ENCODE assay signal across 7 mouse cellular contexts in the genomic region with DNA sequence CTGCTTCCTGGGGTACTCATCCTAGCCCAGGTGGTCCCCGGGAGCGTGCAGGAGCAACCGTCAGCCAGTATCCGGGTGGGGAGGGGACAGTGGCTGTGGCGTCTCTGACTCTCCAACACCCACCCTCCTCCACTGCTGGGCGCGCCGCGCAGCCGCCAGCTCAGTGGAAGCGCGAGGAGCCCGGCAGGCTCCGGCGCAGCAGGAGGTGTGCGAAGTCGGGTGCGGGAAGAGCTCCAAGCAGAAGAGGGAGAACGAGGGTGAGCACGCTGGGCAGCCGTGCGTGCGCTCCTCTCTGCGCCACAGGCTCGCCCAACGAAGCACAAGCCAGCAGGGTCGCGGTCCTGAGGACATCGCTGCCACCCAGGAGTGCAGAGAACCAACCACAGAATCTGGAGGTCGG. TPM values are rescaled to one million over a fixed set of nuclear protein-coding genes. Genes with fewer than 3 reads are reported as not detected.
DNase-seq lines count a peak whose midpoint lies in the region; ATAC-seq lines count a peak whose summit lies in the region.

TSS of gene Ntsr1 (plus strand) at position 236 of the 400 bp plus-strand sequence.

- DNase-seq in layer of hippocampus, adult 11-12 months (ENCODE audit: low spot score), result peak; percentile 27
- DNase-seq in layer of hippocampus, postnatal 14 days (ENCODE audit: low spot score in 2 of 2), result no peak
- peak; percentile 60 for DNase-seq in forebrain, embryonic 11.5 days (ENCODE audit: low spot score)
- peak; percentile 72 for DNase-seq in midbrain, embryonic 14.5 days
- no peak for DNase-seq in urinary bladder, postnatal 4 days (ENCODE audit: low spot score in 2 of 2)
- no peak for DNase-seq in adrenal gland, postnatal 25 days

- H3K4me2 ChIP-seq in forebrain, embryonic 11.5 days (ENCODE audit: low read depth, low read length, severe bottlenecking), result peak within 1 kb of the TSS; percentile 57
- H3K4me2 ChIP-seq in intestine, embryonic 16.5 days (ENCODE audit: low read depth, low read length), result peak within 1 kb of the TSS; percentile 71
- H3K4me2 ChIP-seq in midbrain, embryonic 14.5 days (ENCODE audit: low read length), result peak within 1 kb of the TSS; percentile 69

- H3K27me3 ChIP-seq in forebrain, embryonic 11.5 days (ENCODE audit: control insufficient read depth, insufficient read depth, low read length), result peaks cover 38% of the 10 kb centered on the region
- peaks cover 30% of the 10 kb centered on the region for H3K27me3 ChIP-seq in intestine, embryonic 16.5 days (replicated peaks; ENCODE audit: control insufficient read depth, insufficient read depth, low read length)
- peaks cover 48% of the 10 kb centered on the region for H3K27me3 ChIP-seq in midbrain, embryonic 14.5 days (ENCODE audit: control insufficient read depth, insufficient read depth, low read length)

- H3K36me3 ChIP-seq in forebrain, embryonic 11.5 days (ENCODE audit: control insufficient read depth, insufficient read depth, low read length), result no peaks in the 10 kb centered on the region
- no peaks in the 10 kb centered on the region for H3K36me3 ChIP-seq in intestine, embryonic 16.5 days (ENCODE audit: control insufficient read depth, insufficient read depth, low read length)
- no peaks in the 10 kb centered on the region for H3K36me3 ChIP-seq in midbrain, embryonic 14.5 days (ENCODE audit: control insufficient read depth, insufficient read depth, low read length)

- peak within 1 kb of the TSS; percentile 25 for H3K4me3 ChIP-seq in forebrain, embryonic 11.5 days (ENCODE audit: low read depth, low read length)
- H3K4me3 ChIP-seq in intestine, embryonic 16.5 days (ENCODE audit: low read length), result peak within 1 kb of the TSS; percentile 49
- peak within 1 kb of the TSS; percentile 30 for H3K4me3 ChIP-seq in midbrain, embryonic 14.5 days (replicated peaks; ENCODE audit: low read depth, low read length)

- peak within 1 kb of the TSS; percentile 14; the same call in 1 of the 2 replicates for H3K9ac ChIP-seq in forebrain, embryonic 11.5 days (ENCODE audit: low read length)
- peak within 1 kb of the TSS; percentile 65 for H3K9ac ChIP-seq in intestine, embryonic 16.5 days (ENCODE audit: low read depth, low read length)
- peak within 1 kb of the TSS; percentile 46; the same call in 1 of the 2 replicates for H3K9ac ChIP-seq in midbrain, embryonic 14.5 days (replicated peaks; ENCODE audit: low read length)

- ATAC-seq in forebrain, embryonic 11.5 days (replicated peaks; ENCODE audit: low FRiP score), result 0 out of 2 replicates have a peak, but pooled peaks have one; percentile 26
- ATAC-seq in intestine, embryonic 16.5 days, result peak; percentile 33; the same call in 1 of the 2 replicates
- no peak for ATAC-seq in midbrain, embryonic 14.5 days (ENCODE audit: low FRiP score, low TSS enrichment)

- no peaks in the 10 kb centered on the region for H3K9me3 ChIP-seq in forebrain, embryonic 11.5 days (ENCODE audit: control insufficient read depth, low read length)
- no peaks in the 10 kb centered on the region for H3K9me3 ChIP-seq in intestine, embryonic 16.5 days (ENCODE audit: control insufficient read depth, low read length)
- no peaks in the 10 kb centered on the region for H3K9me3 ChIP-seq in midbrain, embryonic 14.5 days (ENCODE audit: control insufficient read depth, low read length)

- H3K4me1 ChIP-seq in forebrain, embryonic 11.5 days (replicated peaks; ENCODE audit: control insufficient read depth, insufficient read depth, low read length), result peaks cover 9% of the 10 kb centered on the region; the same call in 1 of the 2 replicates
- peaks cover 37% of the 10 kb centered on the region for H3K4me1 ChIP-seq in intestine, embryonic 16.5 days (ENCODE audit: control insufficient read depth, insufficient read depth, low read length)
- peaks cover 9% of the 10 kb centered on the region; the same call in 1 of the 2 replicates for H3K4me1 ChIP-seq in midbrain, embryonic 14.5 days (ENCODE audit: control insufficient read depth, insufficient read depth, low read length)

- under 1% methylated on average over 30 of the region's 30 CpGs for WGBS in forebrain, embryonic 11.5 days
- WGBS in intestine, embryonic 16.5 days, result under 1% methylated on average over 30 of the region's 30 CpGs
- under 1% methylated on average over 30 of the region's 30 CpGs for WGBS in midbrain, embryonic 14.5 days

- no peak within 1 kb of the TSS for H3K27ac ChIP-seq in forebrain, embryonic 11.5 days (ENCODE audit: low read depth, low read length)
- H3K27ac ChIP-seq in intestine, embryonic 16.5 days (ENCODE audit: low read length), result peak within 1 kb of the TSS; percentile 69
- H3K27ac ChIP-seq in midbrain, embryonic 14.5 days (replicated peaks; ENCODE audit: low read depth, low read length), result no peak within 1 kb of the TSS

RNA-seq across cellular contexts. Expression of gene Ntsr1, which starts in this region (rescaled TPM):
- 1 to 10 TPM; 7.3 to 7.9 TPM for total RNA-seq in layer of hippocampus, postnatal 14 days (2021)
- polyA plus RNA-seq in forebrain, embryonic 11.5 days (2014; fragmentation: Nextera tagmentation; extraction: Ambion mirVana), result 0.15 and 0.21 TPM in 2 replicates
- polyA plus RNA-seq in intestine, embryonic 16.5 days (2015; fragmentation: Nextera tagmentation; extraction: Ambion mirVana), result 1.9 and 2.1 TPM in 2 replicates
- polyA plus RNA-seq in midbrain, embryonic 14.5 days (2014; fragmentation: Nextera tagmentation; extraction: Ambion mirVana), result 0.89 and 1.3 TPM in 2 replicates
- total RNA-seq in adrenal gland, postnatal 25 days (2021), result not detected in 2 replicates

Comparison
In these comparisons a context has a peak if more than half of its experiments do, and no peak if none do; other contexts are left out.
1. DNase-seq: peak in layer of hippocampus, adult 11-12 months (single experiment) and midbrain, embryonic 14.5 days (single experiment); none in layer of hippocampus, postnatal 14 days (0 of 2), urinary bladder, postnatal 4 days (0 of 2) and adrenal gland, postnatal 25 days (single experiment).
2. Peak in DNase-seq, ATAC-seq, H3K4me3 ChIP-seq, H3K9ac ChIP-seq and H3K4me2 ChIP-seq in forebrain, embryonic 11.5 days; RNA of the gene not detected or under 1 TPM.
3. H3K9ac ChIP-seq: peak in every context shown above with its lines; median percentile 65 in intestine, embryonic 16.5 days; 46 in midbrain, embryonic 14.5 days; 14 in forebrain, embryonic 11.5 days.
4. Peak in every context shown above with its lines, with median percentiles within 50 percentile points of each other: H3K4me2 ChIP-seq and H3K4me3 ChIP-seq.